In genomic region chr10:126900821-126901487, GRCm38 (mm10) we compare ENCODE assay signal across 8 mouse cellular contexts. TPM values are rescaled to one million over a fixed set of nuclear protein-coding genes. Genes with fewer than 3 reads are reported as not detected.
DNase-seq lines count a peak whose midpoint lies in the region; ATAC-seq and TF ChIP-seq lines count a peak whose summit lies in the region.

Gene Atp23 (minus strand): TSS chr10:126901355.

- WGBS in heart, embryonic 11.5 days (ENCODE audit: insufficient replicate concordance), result under 1% methylated on average over 56 of the region's 56 CpGs
- WGBS in kidney, embryonic 15.5 days, result under 1% methylated on average over 56 of the region's 56 CpGs
- WGBS in limb, embryonic 15.5 days, result under 1% methylated on average over 47 of the region's 56 CpGs
- under 1% methylated on average over 48 of the region's 56 CpGs for WGBS in midbrain, postnatal 0 days

- peak; percentile 62; the same call in 1 of the 2 replicates for ATAC-seq in erythroblast, adult 5-6 weeks (replicated peaks; ENCODE audit: low FRiP score, poor library complexity, severe bottlenecking)
- ATAC-seq in heart, embryonic 11.5 days (replicated peaks; ENCODE audit: insufficient number of reproducible peaks, low FRiP score, low TSS enrichment), result peak; percentile 80
- peak; percentile 91 for ATAC-seq in kidney, embryonic 15.5 days (replicated peaks; ENCODE audit: low FRiP score)
- ATAC-seq in limb, embryonic 15.5 days (ENCODE audit: insufficient number of reproducible peaks, low FRiP score, low TSS enrichment, low read depth), result peak; percentile 77
- ATAC-seq in midbrain, postnatal 0 days (ENCODE audit: low FRiP score), result peak; percentile 77

- H3K4me1 ChIP-seq in heart, embryonic 11.5 days (ENCODE audit: control insufficient read depth, insufficient read depth, low read length), result peaks cover 5% of the 10 kb centered on the region; the same call in 1 of the 2 replicates
- H3K4me1 ChIP-seq in kidney, embryonic 15.5 days, result peaks cover 19% of the 10 kb centered on the region
- peaks cover 14% of the 10 kb centered on the region for H3K4me1 ChIP-seq in limb, embryonic 15.5 days
- H3K4me1 ChIP-seq in midbrain, postnatal 0 days (ENCODE audit: insufficient read depth, low read length), result no peaks in the 10 kb centered on the region

- TF ChIP-seq CTCF in C2C12 (IDR thresholded peaks at IDR 0.05; ENCODE audit: control insufficient read depth, insufficient read depth, insufficient read length), result no peak
- no peak for TF ChIP-seq CTCF in midbrain, postnatal 0 days (IDR thresholded peaks at IDR 0.05)

- peak within 1 kb of the TSS; percentile 71 for H3ac ChIP-seq in C2C12 (ENCODE audit: control insufficient read depth, insufficient read length, low read depth)

- H3K27ac ChIP-seq in heart, embryonic 11.5 days (ENCODE audit: low read depth, low read length), result no peak within 1 kb of the TSS
- peak within 1 kb of the TSS; percentile 80 for H3K27ac ChIP-seq in kidney, embryonic 15.5 days
- H3K27ac ChIP-seq in limb, embryonic 15.5 days, result peak within 1 kb of the TSS; percentile 65; the same call in 1 of the 2 replicates
- 0 out of 2 replicates have a peak within 1 kb of the TSS, but pooled peaks have one; percentile 43 for H3K27ac ChIP-seq in midbrain, postnatal 0 days (ENCODE audit: low read depth, low read length)

- peak within 1 kb of the TSS; percentile 69 for H3K4me3 ChIP-seq in C2C12 (ENCODE audit: insufficient read depth, poor library complexity, severe bottlenecking)
- H3K4me3 ChIP-seq in heart, embryonic 11.5 days (ENCODE audit: low read depth, low read length), result peak within 1 kb of the TSS; percentile 60
- H3K4me3 ChIP-seq in kidney, embryonic 15.5 days (replicated peaks), result peak within 1 kb of the TSS; percentile 69
- H3K4me3 ChIP-seq in limb, embryonic 15.5 days, result peak within 1 kb of the TSS; percentile 72
- peak within 1 kb of the TSS; percentile 76 for H3K4me3 ChIP-seq in midbrain, postnatal 0 days (ENCODE audit: low read depth, low read length)

- peak within 1 kb of the TSS; percentile 89 for H3K4me2 ChIP-seq in heart, embryonic 11.5 days
- peak within 1 kb of the TSS; percentile 90 for H3K4me2 ChIP-seq in kidney, embryonic 15.5 days
- peak within 1 kb of the TSS; percentile 92 for H3K4me2 ChIP-seq in limb, embryonic 15.5 days
- H3K4me2 ChIP-seq in midbrain, postnatal 0 days (ENCODE audit: low read depth, low read length, poor library complexity, severe bottlenecking), result peak within 1 kb of the TSS; percentile 99

- H3K9ac ChIP-seq in heart, embryonic 11.5 days (ENCODE audit: low read depth, low read length), result peak within 1 kb of the TSS; percentile 72
- H3K9ac ChIP-seq in kidney, embryonic 15.5 days, result peak within 1 kb of the TSS; percentile 66
- H3K9ac ChIP-seq in limb, embryonic 15.5 days, result peak within 1 kb of the TSS; percentile 64
- H3K9ac ChIP-seq in midbrain, postnatal 0 days (replicated peaks; ENCODE audit: low read length, poor library complexity, severe bottlenecking), result peak within 1 kb of the TSS; percentile 60

- no peaks in the 10 kb centered on the region for H3K9me3 ChIP-seq in heart, embryonic 11.5 days (replicated peaks; ENCODE audit: control insufficient read depth, low read length)
- no peaks in the 10 kb centered on the region for H3K9me3 ChIP-seq in kidney, embryonic 15.5 days (replicated peaks)
- H3K9me3 ChIP-seq in limb, embryonic 15.5 days, result no peaks in the 10 kb centered on the region
- H3K9me3 ChIP-seq in midbrain, postnatal 0 days (ENCODE audit: low read length), result no peaks in the 10 kb centered on the region

- peaks cover 9% of the 10 kb centered on the region for H3K36me3 ChIP-seq in C2C12 (ENCODE audit: control insufficient read depth, insufficient read depth)
- H3K36me3 ChIP-seq in heart, embryonic 11.5 days (ENCODE audit: control insufficient read depth, insufficient read depth, low read length), result no peaks in the 10 kb centered on the region; the same call in 1 of the 2 replicates
- H3K36me3 ChIP-seq in kidney, embryonic 15.5 days, result peaks cover 23% of the 10 kb centered on the region
- H3K36me3 ChIP-seq in limb, embryonic 15.5 days, result peaks cover 10% of the 10 kb centered on the region
- 0 out of 2 replicates have a peak, but pooled peaks cover 2% of the 10 kb centered on the region for H3K36me3 ChIP-seq in midbrain, postnatal 0 days (ENCODE audit: insufficient read depth, low read length)

- peak; percentile 89 for DNase-seq in brain, adult 2 months (ENCODE audit: low read depth, low spot score)
- peak; percentile 79 for DNase-seq in midbrain, postnatal 0 days (ENCODE audit: low spot score)
- DNase-seq in spleen, postnatal 10 days (ENCODE audit: low spot score in 2 of 2), result peak; percentile 84 to 94

- H3K27me3 ChIP-seq in C2C12 (ENCODE audit: control insufficient read depth, insufficient read depth, insufficient read length), result no peaks in the 10 kb centered on the region
- H3K27me3 ChIP-seq in heart, embryonic 11.5 days (ENCODE audit: control insufficient read depth, insufficient read depth, low read length), result no peaks in the 10 kb centered on the region
- H3K27me3 ChIP-seq in kidney, embryonic 15.5 days, result no peaks in the 10 kb centered on the region
- H3K27me3 ChIP-seq in limb, embryonic 15.5 days, result no peaks in the 10 kb centered on the region
- H3K27me3 ChIP-seq in midbrain, postnatal 0 days (ENCODE audit: insufficient read depth, low read length), result no peaks in the 10 kb centered on the region

- no peaks in the 10 kb centered on the region for H3K79me3 ChIP-seq in C2C12 (ENCODE audit: low read depth)

- peaks cover 19% of the 10 kb centered on the region for H3K79me2 ChIP-seq in C2C12 (ENCODE audit: control insufficient read depth, insufficient read depth)

TF ChIP-seq in C2C12, 6 proteins besides CTCF, POLR2A, EP300 and RAD21:
- TF ChIP-seq MAX (IDR thresholded peaks at IDR 0.05) (peak; percentile 90), USF1 (IDR thresholded peaks at IDR 0.05; ENCODE audit: low read depth) (no peak)
TF ChIP-seq in C2C12: peak in this region for 1.

RNA-seq across cellular contexts. Expression of gene Atp23, which starts in this region (rescaled TPM):
- polyA plus RNA-seq in C2C12 (2012; fragmentation: generic; extraction: Trizol), result 13.4 TPM
- 0.38 and 2.3 TPM in 2 replicates for total RNA-seq in erythroblast, adult 5-6 weeks (2015; ENCODE audit: low replicate concordance)
- total RNA-seq in erythroblast, adult 5-6 weeks (2017; ENCODE audit: low replicate concordance), result 0.09 and 0.98 TPM in 2 replicates
- polyA plus RNA-seq in heart, embryonic 11.5 days (2014; fragmentation: Nextera tagmentation; extraction: Ambion mirVana), result 9.4 and 11.7 TPM in 2 replicates
- polyA plus RNA-seq in kidney, embryonic 15.5 days (2015; fragmentation: Nextera tagmentation; extraction: Ambion mirVana), result 18.3 and 19.5 TPM in 2 replicates
- polyA plus RNA-seq in limb, embryonic 15.5 days (2015; fragmentation: Nextera tagmentation; extraction: Ambion mirVana), result 14.3 and 14.5 TPM in 2 replicates
- 13.2 and 17.4 TPM in 2 replicates for total RNA-seq in midbrain, postnatal 0 days (2014; rRNA removed)
- polyA plus RNA-seq in midbrain, postnatal 0 days (2015; fragmentation: Nextera tagmentation; extraction: Ambion mirVana), result 18.4 and 19.1 TPM in 2 replicates
